Mouse (Mus musculus) bone marrow macrophage, adult 2 months (primary cell): ENCODE measurements around the gene Acsm3. TPM values are rescaled to one million over a fixed set of nuclear protein-coding genes. Genes with fewer than 3 reads are reported as not detected.
A peak's percentile ranks its signal among the peaks of the same experiment; 100 is the strongest.

ENCODE experiments used
- H3K27ac ChIP-seq: 2 replicates; pipeline ENCODE4 v1.5.1; 2012; ENCODE audit warnings: low read depth, low read length; ENCODE audit not compliant: insufficient read depth
- H3K4me1 ChIP-seq: 2 replicates; pipeline ENCODE4 v1.6.1; 2012; ENCODE audit warnings: low read length; ENCODE audit not compliant: control insufficient read depth, insufficient read depth
- H3K4me3 ChIP-seq: 2 replicates; pipeline ENCODE4 v1.5.1; 2012; ENCODE audit warnings: mild to moderate bottlenecking, low read length, moderate library complexity; ENCODE audit not compliant: insufficient read depth
- CTCF ChIP-seq: IDR thresholded peaks from 2 replicates; pipeline ENCODE4 v1.5.1; 2012; ENCODE audit warnings: low read depth, mild to moderate bottlenecking, low read length, moderate library complexity
- POLR2A ChIP-seq: IDR thresholded peaks from 2 replicates; pipeline ENCODE4 v1.6.1; 2012; ENCODE audit warnings: mild to moderate bottlenecking, low read depth, low read length, borderline replicate concordance
- polyA plus RNA-seq: library from polyadenylated mRNA; stranded (reverse); fragments of >200 nt; gene quantifications from 2 replicates; pipeline ENCODE4 v1.2.4, GENCODE M21; 2012; ENCODE audit not compliant: missing spikeins, insufficient read depth, insufficient read length

The Acsm3 gene
- polyA plus RNA-seq, 1 experiment = not detected

- H3K4me3 ChIP-seq = peak overlapping the region; percentile 75
- peak overlapping the region; percentile 5; the same call in 1 of the 2 replicates for H3K27ac ChIP-seq
- TF ChIP-seq CTCF = no peak
- TF ChIP-seq POLR2A = no peak
- no peaks in the 10 kb centered on the region; the same call in 1 of the 2 replicates for H3K4me1 ChIP-seq
These were observed 33.5 kb downstream of the Acsm3 start for GRCm38 (mm10) chr7:119794251-119794638.

GRCm38 (mm10) chr7:119795311-119795710 is 34.6 kb downstream of the Acsm3 start:
- H3K4me1 ChIP-seq = no peaks in the 10 kb centered on the region; the same call in 1 of the 2 replicates
- TF ChIP-seq CTCF = no peak
- TF ChIP-seq POLR2A = no peak
- no peak overlapping the region for H3K4me3 ChIP-seq
- no peak overlapping the region for H3K27ac ChIP-seq

DNA sequence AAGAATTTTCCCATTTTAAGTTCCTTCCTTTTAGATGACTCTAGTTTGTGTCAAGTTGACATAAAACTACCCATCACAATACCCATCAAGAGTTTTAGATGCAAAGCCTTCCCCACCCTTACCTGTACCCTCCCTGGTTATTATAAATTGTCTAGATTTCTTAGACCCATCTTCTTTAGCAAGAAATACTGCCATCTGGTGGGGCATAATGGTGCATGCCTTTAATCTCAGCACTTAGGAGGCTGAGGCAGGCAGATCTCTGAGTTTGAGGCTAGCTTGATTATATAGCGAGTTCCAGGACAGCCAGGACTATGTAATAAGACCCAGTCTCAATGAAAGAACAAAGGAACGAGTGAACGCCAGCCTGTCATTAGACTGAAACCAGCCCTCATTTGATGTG is 39.8 kb downstream of the Acsm3 start:
- no peak for TF ChIP-seq CTCF
- no peak for TF ChIP-seq POLR2A
- H3K27ac ChIP-seq = no peak overlapping the region
- no peaks in the 10 kb centered on the region for H3K4me1 ChIP-seq
- no peak overlapping the region for H3K4me3 ChIP-seq

- TF ChIP-seq CTCF (no peak), POLR2A (no peak)
- H3K4me1 ChIP-seq = no peaks in the 10 kb centered on the region
- H3K4me3 ChIP-seq = no peak overlapping the region
- H3K27ac ChIP-seq = no peak overlapping the region
These were observed 40.3 kb downstream of the Acsm3 start for GRCm38 (mm10) chr7:119800991-119801390.

- Histone ChIP-seq H3K27ac (no peak overlapping the region), H3K4me1 (no peaks in the 10 kb centered on the region), H3K4me3 (no peak overlapping the region)
- no peak for TF ChIP-seq POLR2A
- TF ChIP-seq CTCF = no peak
These were observed 46.7 kb downstream of the Acsm3 start for GRCm38 (mm10) chr7:119807396-119807795.

DNA sequence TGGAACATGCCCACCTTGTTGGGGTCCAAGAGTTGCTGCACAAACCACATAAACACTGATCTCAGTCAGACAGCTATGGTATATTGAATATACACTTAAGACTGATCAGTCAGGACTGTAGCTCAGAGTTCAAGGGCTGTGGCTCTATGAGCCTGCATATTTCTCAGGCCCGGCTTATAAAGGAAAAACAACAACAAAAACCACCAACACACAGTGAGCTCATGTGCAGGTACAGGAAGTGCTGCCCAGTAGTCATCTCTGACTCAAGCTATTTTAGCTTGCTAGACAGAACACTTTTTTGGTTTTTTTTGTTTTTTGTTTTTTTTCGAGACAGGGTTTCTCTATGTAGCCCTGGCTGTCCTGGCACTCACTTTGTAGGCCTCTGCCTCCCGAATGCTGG is 48.0 kb downstream of the Acsm3 start:
- H3K4me3 ChIP-seq = no peak overlapping the region
- TF ChIP-seq CTCF = no peak
- no peak for TF ChIP-seq POLR2A
- H3K4me1 ChIP-seq = no peaks in the 10 kb centered on the region
- H3K27ac ChIP-seq = no peak overlapping the region

DNA sequence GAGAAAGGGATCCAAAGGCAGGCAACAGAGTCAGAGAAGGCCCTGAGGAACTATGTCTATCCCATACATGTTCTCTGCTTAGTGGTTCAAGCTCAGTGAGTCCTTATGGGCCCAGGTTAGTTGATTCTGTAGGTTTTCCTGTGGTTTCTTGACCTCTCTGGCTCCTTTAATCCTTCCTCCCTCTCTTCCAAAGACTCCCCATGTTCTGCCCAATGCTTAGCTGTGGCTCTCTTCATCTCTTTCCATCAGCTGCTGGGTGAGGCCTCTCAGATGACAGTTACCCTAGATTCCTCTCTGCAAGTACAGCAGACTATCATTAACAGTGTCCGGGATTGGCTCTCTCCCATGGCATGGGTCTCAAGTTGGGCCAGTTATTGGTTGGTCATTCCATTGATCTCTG is 74.6 kb downstream of the Acsm3 start:
- Histone ChIP-seq H3K27ac (no peak overlapping the region), H3K4me1 (no peaks in the 10 kb centered on the region), H3K4me3 (no peak overlapping the region)
- TF ChIP-seq POLR2A (no peak), CTCF (no peak)

DNA sequence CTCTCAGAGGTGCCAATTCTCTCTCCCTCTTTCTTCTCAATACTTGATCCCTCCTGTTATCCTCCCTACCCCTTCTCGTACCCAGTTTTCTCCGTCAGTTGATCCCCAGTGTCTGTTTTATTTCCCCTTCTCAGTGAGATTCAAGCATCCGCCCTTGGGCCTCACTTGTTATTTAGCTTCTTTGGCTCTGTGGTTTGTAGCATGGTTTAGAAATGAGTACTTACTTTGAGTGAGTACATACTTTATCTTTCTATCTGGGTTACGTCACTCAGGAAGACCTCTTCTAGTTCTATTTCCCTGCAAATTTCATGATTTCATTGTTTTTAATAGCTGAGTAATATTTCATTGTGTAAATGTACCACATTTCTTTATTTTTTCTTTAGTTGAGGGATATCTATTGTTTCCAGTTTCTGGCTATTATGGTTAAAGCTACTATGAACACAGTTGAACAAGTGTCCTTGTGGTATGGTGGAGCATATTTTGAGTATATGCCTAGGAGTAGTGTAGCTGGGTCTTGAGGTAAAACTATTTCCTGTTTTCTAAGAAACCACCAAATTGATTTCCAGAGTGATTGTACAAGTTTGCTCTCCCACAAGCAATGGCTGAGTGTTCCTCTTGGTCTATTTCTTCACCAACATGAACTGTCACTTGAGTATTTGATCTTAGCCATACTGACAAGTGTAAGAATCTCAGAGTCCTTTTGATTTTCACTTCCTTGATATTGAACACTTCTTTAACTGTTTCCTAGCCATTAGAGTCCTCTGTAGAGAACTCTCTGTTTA is 75.5 kb downstream of the Acsm3 start:
- TF ChIP-seq POLR2A (no peak), CTCF (no peak)
- Histone ChIP-seq H3K27ac (no peak overlapping the region), H3K4me1 (no peaks in the 10 kb centered on the region), H3K4me3 (no peak overlapping the region)

Other genes with a start within 250 kb of the Acsm3 start
- not detected in 2 replicates for gene Acsm5, start 241.5 kb upstream of the Acsm3 start, polyA plus RNA-seq
- gene Pdilt, start 237.4 kb upstream of the Acsm3 start, polyA plus RNA-seq = not detected in 2 replicates
- gene Acsm2, start 206.6 kb upstream of the Acsm3 start, polyA plus RNA-seq = not detected in 2 replicates
- not detected in 2 replicates for gene Acsm1, start 153.9 kb upstream of the Acsm3 start, polyA plus RNA-seq
- gene Acsm4, start 70.9 kb upstream of the Acsm3 start, polyA plus RNA-seq = not detected in 2 replicates
- gene Thumpd1, start 40.1 kb upstream of the Acsm3 start, polyA plus RNA-seq = 22.0 and 24.1 TPM in 2 replicates
- gene Rexo5, start 33.1 kb downstream of the Acsm3 start, polyA plus RNA-seq = 17.0 and 27.5 TPM in 2 replicates
- gene Eri2, start 33.1 kb downstream of the Acsm3 start, polyA plus RNA-seq = 8.9 and 9.6 TPM in 2 replicates
- 6.4 and 7.1 TPM in 2 replicates for gene Lyrm1, start 134.9 kb downstream of the Acsm3 start, polyA plus RNA-seq
- 7.8 and 13.0 TPM in 2 replicates for gene Dcun1d3, start 135.4 kb downstream of the Acsm3 start, polyA plus RNA-seq